Mouse (Mus musculus) kidney, adult 18-20 months (tissue): Measurements from ENCODE around the gene Met.
A peak's percentile ranks its signal among the peaks of the same experiment; 100 is the strongest.

Source experiments
- DNase-seq: peaks from one replicate; pipeline ENCODE4 v3.0.0; 2021

Gene Met

GRCm38 (mm10) chr6:17492062-17492461, 28.5 kb downstream of the Met start:
- DNase-seq = no peak

GRCm38 (mm10) chr6:17495413-17495812, 31.8 kb downstream of the Met start:
- DNase-seq = no peak

- DNase-seq = no peak
Observed at GRCm38 (mm10) chr6:17497366-17497765, 33.8 kb downstream of the Met start.

GRCm38 (mm10) chr6:17498801-17499200, 35.2 kb downstream of the Met start:
- no peak for DNase-seq

GRCm38 (mm10) chr6:17501440-17501839, 37.8 kb downstream of the Met start:
- DNase-seq = no peak

- no peak for DNase-seq
Observed at GRCm38 (mm10) chr6:17502311-17502710, 38.7 kb downstream of the Met start.

- DNase-seq = peak; percentile 3
Observed at GRCm38 (mm10) chr6:17503724-17504123, 40.1 kb downstream of the Met start.

- DNase-seq = no peak
Observed at GRCm38 (mm10) chr6:17505530-17505929, 41.9 kb downstream of the Met start.

GRCm38 (mm10) chr6:17506831-17507230, 43.2 kb downstream of the Met start:
- DNase-seq = peak; percentile 61

- DNase-seq = no peak
Observed at GRCm38 (mm10) chr6:17508184-17508583, 44.6 kb downstream of the Met start.

GRCm38 (mm10) chr6:17508604-17509372, 45.2 kb downstream of the Met start:
- DNase-seq = no peak

- DNase-seq = no peak
Observed at GRCm38 (mm10) chr6:17513381-17513780, 49.8 kb downstream of the Met start.

- DNase-seq = no peak
Observed at GRCm38 (mm10) chr6:17515775-17516460, 52.3 kb downstream of the Met start.

- DNase-seq = no peak
Observed at GRCm38 (mm10) chr6:17521901-17522717, 58.5 kb downstream of the Met start.

GRCm38 (mm10) chr6:17522917-17523316, 59.3 kb downstream of the Met start:
- DNase-seq = no peak

GRCm38 (mm10) chr6:17529490-17530269, 66.1 kb downstream of the Met start:
- no peak for DNase-seq

- DNase-seq = peak; percentile 50
Observed at GRCm38 (mm10) chr6:17541615-17542014, 78.0 kb downstream of the Met start.

- DNase-seq = no peak
Observed at GRCm38 (mm10) chr6:17542383-17542782, 78.8 kb downstream of the Met start.

- peak; percentile 26 for DNase-seq
Observed at GRCm38 (mm10) chr6:17545480-17545879, 81.9 kb downstream of the Met start.

- no peak for DNase-seq
Observed at GRCm38 (mm10) chr6:17546341-17546740, 82.7 kb downstream of the Met start.

- no peak for DNase-seq
Observed at GRCm38 (mm10) chr6:17546825-17547224, 83.2 kb downstream of the Met start.

- DNase-seq = no peak
Observed at GRCm38 (mm10) chr6:17548786-17549185, 85.2 kb downstream of the Met start.

GRCm38 (mm10) chr6:17549645-17550044, 86.0 kb downstream of the Met start:
- DNase-seq = no peak
